ENCODE assay signal across 17 mouse cellular contexts in genomic region chr9:49734348-49735007, GRCm38 (mm10).
A peak's percentile ranks its signal among the peaks of the same experiment; 100 is the strongest.
DNase-seq lines count a peak whose midpoint lies in the region; ATAC-seq and TF ChIP-seq lines count a peak whose summit lies in the region.
"Had no signal": no experiment of that assay in that cellular context is flagged by ENCODE, and none has a peak within 500 bp of the region (broad histone marks: within the 10 kb centered on the region; RNA-seq: fewer than 3 reads in every experiment).

No protein-coding gene starts in this region.

- H3K4me3 ChIP-seq in kidney, adult 2 months (ENCODE audit: insufficient read depth, low read depth, low read length): no peak overlapping the region
- no peak overlapping the region for H3K4me3 ChIP-seq in midbrain, embryonic 14.5 days (replicated peaks; ENCODE audit: low read depth, low read length)
- H3K4me3 ChIP-seq in midbrain, embryonic 13.5 days (replicated peaks): no peak overlapping the region
- H3K4me3 ChIP-seq in forebrain, embryonic 11.5 days (ENCODE audit: low read depth, low read length): no peak overlapping the region
- H3K4me3 ChIP-seq: embryonic facial prominence, embryonic 13.5 days; heart, adult 2 months; hindbrain, embryonic 13.5 days had no signal

- TF ChIP-seq POLR2A in kidney, adult 2 months (IDR thresholded peaks at IDR 0.05; ENCODE audit: low read depth, low read length): no peak

- H3K36me3 ChIP-seq in kidney, adult 2 months (ENCODE audit: control insufficient read depth, insufficient read depth, low read length): no peaks in the 10 kb centered on the region
- H3K36me3 ChIP-seq in midbrain, embryonic 14.5 days (ENCODE audit: control insufficient read depth, insufficient read depth, low read length): no peaks in the 10 kb centered on the region
- no peaks in the 10 kb centered on the region for H3K36me3 ChIP-seq in midbrain, embryonic 13.5 days
- no peaks in the 10 kb centered on the region for H3K36me3 ChIP-seq in forebrain, embryonic 11.5 days (ENCODE audit: control insufficient read depth, insufficient read depth, low read length)
- H3K36me3 ChIP-seq: embryonic facial prominence, embryonic 13.5 days; hindbrain, embryonic 13.5 days had no signal

- no peaks in the 10 kb centered on the region for H3K4me1 ChIP-seq in kidney, adult 2 months (ENCODE audit: control insufficient read depth, insufficient read depth, low read length)
- H3K4me1 ChIP-seq in midbrain, embryonic 14.5 days (ENCODE audit: control insufficient read depth, insufficient read depth, low read length): peaks cover 41% of the 10 kb centered on the region
- H3K4me1 ChIP-seq in midbrain, embryonic 13.5 days (replicated peaks): peaks cover 52% of the 10 kb centered on the region
- no peaks in the 10 kb centered on the region for H3K4me1 ChIP-seq in forebrain, embryonic 11.5 days (replicated peaks; ENCODE audit: control insufficient read depth, insufficient read depth, low read length)

- H3K27ac ChIP-seq in kidney, adult 2 months (ENCODE audit: insufficient read depth, low read depth, low read length): no peak overlapping the region
- 0 out of 2 replicates have a peak overlapping the region, but pooled peaks have one; percentile 13 for H3K27ac ChIP-seq in midbrain, embryonic 14.5 days (replicated peaks; ENCODE audit: low read depth, low read length)
- no peak overlapping the region for H3K27ac ChIP-seq in midbrain, embryonic 13.5 days
- H3K27ac ChIP-seq in forebrain, embryonic 11.5 days (ENCODE audit: low read depth, low read length): no peak overlapping the region
- H3K27ac ChIP-seq: embryonic facial prominence, embryonic 13.5 days; heart, adult 2 months; hindbrain, embryonic 13.5 days; hindbrain, postnatal 0 days had no signal

- no peak for TF ChIP-seq CTCF in kidney, adult 2 months (conservative IDR thresholded peaks at IDR 0.05; ENCODE audit: insufficient read depth, insufficient read length, low read depth, low read length)

- WGBS in kidney, adult 2 months: 81% methylated on average over 7 of the region's 7 CpGs
- WGBS in midbrain, embryonic 14.5 days: 80% methylated on average over 7 of the region's 7 CpGs
- WGBS in midbrain, embryonic 13.5 days: 83% methylated on average over 7 of the region's 7 CpGs
- 84% methylated on average over 7 of the region's 7 CpGs for WGBS in forebrain, embryonic 11.5 days

- H3K9me3 ChIP-seq in midbrain, embryonic 14.5 days (ENCODE audit: control insufficient read depth, low read length): no peaks in the 10 kb centered on the region
- H3K9me3 ChIP-seq in midbrain, embryonic 13.5 days: no peaks in the 10 kb centered on the region
- H3K9me3 ChIP-seq in forebrain, embryonic 11.5 days (ENCODE audit: control insufficient read depth, low read length): no peaks in the 10 kb centered on the region
- H3K9me3 ChIP-seq: embryonic facial prominence, embryonic 13.5 days; hindbrain, embryonic 13.5 days had no signal

- ATAC-seq in midbrain, embryonic 14.5 days (ENCODE audit: low FRiP score, low TSS enrichment): no peak
- ATAC-seq in midbrain, embryonic 13.5 days: no peak
- peak; percentile 17 to 42; a peak in 2 of 4 replicates for ATAC-seq in hematopoietic stem cell, adult 5-6 weeks (replicated peaks in 1 of 2; ENCODE audit: insufficient read depth in 1 of 2, low FRiP score in 2 of 2, low TSS enrichment in 1 of 2, low read depth in 1 of 2, poor library complexity in 2 of 2, severe bottlenecking in 2 of 2)
- no peak for ATAC-seq in forebrain, embryonic 11.5 days (replicated peaks; ENCODE audit: low FRiP score)
- ATAC-seq: forebrain, embryonic 14.5 days; hindbrain, postnatal 0 days had no signal

- no peak overlapping the region for H3K9ac ChIP-seq in midbrain, embryonic 14.5 days (replicated peaks; ENCODE audit: low read length)
- no peak overlapping the region for H3K9ac ChIP-seq in midbrain, embryonic 13.5 days (replicated peaks)
- H3K9ac ChIP-seq in forebrain, embryonic 11.5 days (ENCODE audit: low read length): no peak overlapping the region
- H3K9ac ChIP-seq: embryonic facial prominence, embryonic 13.5 days; hindbrain, embryonic 13.5 days had no signal

- H3K27me3 ChIP-seq in kidney, adult 2 months (replicated peaks; ENCODE audit: control insufficient read depth, insufficient read depth, low read length): no peaks in the 10 kb centered on the region
- no peaks in the 10 kb centered on the region for H3K27me3 ChIP-seq in midbrain, embryonic 14.5 days (ENCODE audit: control insufficient read depth, insufficient read depth, low read length)
- H3K27me3 ChIP-seq in midbrain, embryonic 13.5 days: no peaks in the 10 kb centered on the region
- H3K27me3 ChIP-seq in forebrain, embryonic 11.5 days (ENCODE audit: control insufficient read depth, insufficient read depth, low read length): no peaks in the 10 kb centered on the region
- H3K27me3 ChIP-seq: embryonic facial prominence, embryonic 13.5 days; hindbrain, embryonic 13.5 days had no signal

- no peak overlapping the region for H3K4me2 ChIP-seq in midbrain, embryonic 14.5 days (ENCODE audit: low read length)
- no peak overlapping the region for H3K4me2 ChIP-seq in midbrain, embryonic 13.5 days (replicated peaks)
- no peak overlapping the region for H3K4me2 ChIP-seq in forebrain, embryonic 11.5 days (ENCODE audit: low read depth, low read length, severe bottlenecking)
- H3K4me2 ChIP-seq: embryonic facial prominence, embryonic 13.5 days; heart, embryonic 11.5 days; hindbrain, embryonic 13.5 days had no signal

- peak; percentile 11 for DNase-seq in kidney, adult 2 months
- no peak for DNase-seq in kidney, postnatal 4 days
- DNase-seq in midbrain, embryonic 14.5 days: no peak
- no peak for DNase-seq in forebrain, embryonic 11.5 days (ENCODE audit: low spot score)
- DNase-seq in right cerebral cortex, postnatal 14 days: no peak
- DNase-seq: adrenal gland, adult 2 months; adrenal gland, postnatal 25 days; gastrocnemius, postnatal 36 days; heart, adult 2 months; heart, postnatal 4 days had no signal

Comparison
In these comparisons a context has a peak if more than half of its experiments do, and no peak if none do; other contexts are left out.
1. ATAC-seq: peak in hematopoietic stem cell, adult 5-6 weeks (2 of 2); none in midbrain, embryonic 14.5 days (single experiment), midbrain, embryonic 13.5 days (single experiment) and forebrain, embryonic 11.5 days (single experiment).